Mouse (Mus musculus) heart, adult 10 weeks (tissue): ENCODE results near the gene Olfr780. TPM values are rescaled to one million over a fixed set of nuclear protein-coding genes. Genes with fewer than 3 reads are reported as not detected.

Experiments used
- polyA plus RNA-seq: library from polyadenylated mRNA; stranded (reverse); fragments of 350-450 nt; fragmentation: Illumina TruSeq; extraction: RNeasy Lipid Tissue Mini Kit (QIAGEN cat#74804); gene quantifications from one replicate; pipeline ENCODE4 v1.2.3, GENCODE M21; 2014; ENCODE audit warnings: low read depth, low replicate concordance

Gene Olfr780
- polyA plus RNA-seq: not detected

GRCm38 (mm10) chr10:129317817-129318216, at the start of gene Olfr780:
TSS of gene Olfr780 (plus strand) at chr10:129318117.

DNA sequence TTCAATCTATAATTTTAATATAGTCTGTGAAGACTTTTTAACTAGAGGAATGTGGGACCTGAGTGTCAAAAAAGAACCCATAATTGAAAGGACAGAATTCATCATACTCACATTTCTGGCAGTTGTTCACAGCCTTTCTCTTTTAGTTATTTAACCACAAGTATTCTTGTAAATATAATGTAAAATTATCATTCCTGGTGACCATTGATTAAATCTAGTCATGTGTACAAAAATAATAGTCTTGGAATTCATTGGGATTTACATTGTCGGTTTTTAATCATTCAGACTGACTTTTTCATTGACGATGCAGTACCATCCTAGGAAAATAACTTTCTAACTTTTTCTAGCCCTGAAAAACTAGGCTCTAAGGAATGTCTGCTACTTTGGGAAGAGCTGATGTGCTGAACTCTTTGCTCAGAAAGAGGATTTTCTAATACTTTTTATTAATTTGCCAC, 46.8 kb upstream of the Olfr780 start, which contains the start of gene Olfr777:
Gene Olfr777, minus strand, starts transcription at position 405 of the 455 bp plus-strand sequence.

DNA sequence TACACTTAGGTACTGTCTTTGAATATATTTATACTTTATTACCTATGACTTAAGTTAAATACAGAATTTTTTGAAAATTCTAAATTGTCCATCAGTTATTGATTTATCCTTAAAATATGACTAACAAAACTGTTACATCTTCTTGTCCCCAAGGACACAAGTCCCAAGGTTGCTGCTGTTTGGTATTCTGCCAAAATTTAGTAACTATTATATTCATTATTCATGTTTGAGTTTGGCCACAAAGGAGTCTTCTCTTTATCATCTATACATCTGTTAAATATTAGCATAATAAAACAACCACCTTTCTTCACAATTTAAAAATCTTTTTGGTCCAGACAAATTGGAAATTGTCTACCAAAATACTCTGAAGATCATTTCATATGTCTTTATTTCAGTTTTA, 10.6 kb downstream of the Olfr780 start, which contains the start of gene Olfr781:
Gene Olfr781, plus strand, starts transcription at position 301 of the 400 bp plus-strand sequence.

GRCm38 (mm10) chr10:129348550-129348949, 30.6 kb downstream of the Olfr780 start, which contains the start of gene Olfr782:
TSS of gene Olfr782 (plus strand) at chr10:129348850.

Other genes with a start within 250 kb of the Olfr780 start
- gene Olfr766-ps1, start 249.1 kb upstream of the Olfr780 start, polyA plus RNA-seq: not detected
- not detected for gene Olfr767, start 235.2 kb upstream of the Olfr780 start, polyA plus RNA-seq
- not detected for gene Olfr768, start 218.7 kb upstream of the Olfr780 start, polyA plus RNA-seq
- not detected for gene Olfr769, start 200.3 kb upstream of the Olfr780 start, polyA plus RNA-seq
- not detected for gene Olfr770, start 179.1 kb upstream of the Olfr780 start, polyA plus RNA-seq
- not detected for gene Olfr771, start 153.4 kb upstream of the Olfr780 start, polyA plus RNA-seq
- not detected for gene Olfr772, start 140.2 kb upstream of the Olfr780 start, polyA plus RNA-seq
- not detected for gene Olfr773, start 130.7 kb upstream of the Olfr780 start, polyA plus RNA-seq
- not detected for gene Olfr774, start 81.9 kb upstream of the Olfr780 start, polyA plus RNA-seq
- gene Olfr775, start 69.7 kb upstream of the Olfr780 start, polyA plus RNA-seq: not detected
- gene Olfr776, start 59.0 kb upstream of the Olfr780 start, polyA plus RNA-seq: not detected
- gene Olfr777, start 46.6 kb upstream of the Olfr780 start, polyA plus RNA-seq: not detected
- gene Olfr781, start 10.7 kb downstream of the Olfr780 start, polyA plus RNA-seq: not detected
- gene Olfr782, start 30.7 kb downstream of the Olfr780 start, polyA plus RNA-seq: not detected
- not detected for gene Olfr784, start 66.0 kb downstream of the Olfr780 start, polyA plus RNA-seq
- not detected for gene Olfr785, start 87.3 kb downstream of the Olfr780 start, polyA plus RNA-seq
- not detected for gene Olfr786, start 109.2 kb downstream of the Olfr780 start, polyA plus RNA-seq
- gene Olfr787, start 143.7 kb downstream of the Olfr780 start, polyA plus RNA-seq: not detected
- gene Olfr788, start 152.9 kb downstream of the Olfr780 start, polyA plus RNA-seq: not detected
- gene Olfr789, start 166.6 kb downstream of the Olfr780 start, polyA plus RNA-seq: not detected
- gene Olfr790, start 180.4 kb downstream of the Olfr780 start, polyA plus RNA-seq: not detected
- not detected for gene Olfr791, start 203.7 kb downstream of the Olfr780 start, polyA plus RNA-seq
- gene Olfr792, start 221.0 kb downstream of the Olfr780 start, polyA plus RNA-seq: not detected
- gene Olfr794, start 249.5 kb downstream of the Olfr780 start, polyA plus RNA-seq: not detected